Mouse (Mus musculus) hindbrain, embryonic 16.5 days (tissue): ENCODE measurements at regions not wholly inside any gene's neighbourhood (a gene's known extent, or its start where the extent isn't known, plus 50 kb on each side); places are given as distances from the start of the nearest gene placed in this dataset.

ENCODE experiments used
- ATAC-seq: fragments of 200-750 bp; cut with Nextera tagmentation; 2 replicates; pipeline ENCODE4 v1.8.0; 2017; ENCODE audit warnings: moderate TSS enrichment, moderate library complexity
- H3K27ac ChIP-seq: fragments of 300-500 bp; sonication (generic); 2 replicates; pipeline ENCODE4 v1.5.1; 2014; ENCODE audit warnings: low read depth, mild to moderate bottlenecking, control low read depth, low read length, moderate library complexity
- H3K27me3 ChIP-seq: fragments of 300-500 bp; sonication (generic); replicated peaks from 2 replicates; pipeline ENCODE4 v1.6.1; 2014; ENCODE audit warnings: low read length; ENCODE audit not compliant: control insufficient read depth, insufficient read depth
- H3K36me3 ChIP-seq: fragments of 300-500 bp; sonication (generic); 2 replicates; pipeline ENCODE4 v1.6.1; 2014; ENCODE audit warnings: mild to moderate bottlenecking, low read length, moderate library complexity, mixed read lengths; ENCODE audit not compliant: control insufficient read depth, insufficient read depth
- H3K4me1 ChIP-seq: fragments of 300-500 bp; sonication (generic); 2 replicates; pipeline ENCODE4 v1.6.1; 2014; ENCODE audit warnings: low read depth, low read length; ENCODE audit not compliant: control insufficient read depth, insufficient read depth
- H3K4me2 ChIP-seq: fragments of 300-500 bp; sonication (generic); 2 replicates; pipeline ENCODE4 v1.6.1; 2014; ENCODE audit warnings: mild to moderate bottlenecking, low read length, control low read depth, moderate library complexity
- H3K4me3 ChIP-seq: fragments of 300-500 bp; sonication (generic); 2 replicates; pipeline ENCODE4 v1.5.1; 2014; ENCODE audit warnings: mild to moderate bottlenecking, low read length, control low read depth, moderate library complexity
- H3K9ac ChIP-seq: fragments of 300-500 bp; sonication (generic); 2 replicates; pipeline ENCODE4 v1.6.1; 2014; ENCODE audit warnings: low read depth, mild to moderate bottlenecking, control low read depth, low read length, moderate library complexity
- H3K9me3 ChIP-seq: fragments of 300-500 bp; sonication (generic); 2 replicates; pipeline ENCODE4 v1.6.1; 2014; ENCODE audit warnings: mild to moderate bottlenecking, low read length, moderate library complexity; ENCODE audit not compliant: control insufficient read depth
- WGBS: fragments of 180-500 bp; shearing (Covaris S2); extraction: QIAGEN DNeasy Blood & Tissue Kit; methylation state at CpG from one replicate; pipeline ENCODE4 v1.1.7; 2014; 5-methylcytosine and 5-hydroxymethylcytosine counted together

- ATAC-seq, result peak; percentile 40; the same call in 1 of the 2 replicates
- 26% methylated on average over 2 of the region's 2 CpGs for WGBS
- Histone ChIP-seq H3K36me3 (no peaks in the 10 kb centered on the region), H3K9me3 (no peaks in the 10 kb centered on the region), H3K9ac (no peak overlapping the region), H3K27ac (no peak overlapping the region), H3K4me3 (no peak overlapping the region), H3K4me2 (no peak overlapping the region), H3K27me3 (no peaks in the 10 kb centered on the region), H3K4me1 (no peaks in the 10 kb centered on the region)
These were observed 1402.2 kb downstream of the Pcdh9 start for GRCm38 (mm10) chr14:92488247-92488646.
